Mouse (Mus musculus) ES-E14 (cell line): ENCODE measurements at regions not wholly inside any gene's neighbourhood (a gene's known extent, or its start where the extent isn't known, plus 50 kb on each side); places are given as distances from the start of the nearest gene placed in this dataset.

ENCODE experiments used
- DNase-seq: peaks from one replicate; pipeline ENCODE4 v3.0.0-alpha.2; 2013; ENCODE audit warnings: low read depth, low spot score
- H3K27ac ChIP-seq: 2 replicates; pipeline ENCODE4 v1.5.1; 2012; ENCODE audit warnings: low read depth, mild to moderate bottlenecking, low read length, moderate library complexity, mixed read lengths; ENCODE audit not compliant: poor library complexity, insufficient read depth, severe bottlenecking
- H3K36me3 ChIP-seq: 2 replicates; pipeline ENCODE4 v1.6.1; 2012; ENCODE audit warnings: mild to moderate bottlenecking, low read length, moderate library complexity, mixed read lengths; ENCODE audit not compliant: control insufficient read depth, poor library complexity, insufficient read depth, severe bottlenecking
- H3K4me1 ChIP-seq, 2 experiments: fragments of 150-350 bp in 1 of 2; sonication (generic) in 1 of 2; 2 replicates each; pipeline ENCODE4 v1.6.1; 2012; ENCODE audit warnings: low read length in 2 of 2, mild to moderate bottlenecking in 1 of 2, mixed read lengths in 1 of 2; ENCODE audit not compliant: control insufficient read depth in 2 of 2, insufficient read depth in 2 of 2, poor library complexity in 1 of 2
- H3K4me3 ChIP-seq, 2 experiments: fragments of 150-350 bp in 1 of 2; sonication (generic) in 1 of 2; 2 replicates each; pipeline ENCODE4 v1.5.1; 2012; ENCODE audit warnings: low read length in 2 of 2, low read depth in 1 of 2, mild to moderate bottlenecking in 1 of 2, mixed read lengths in 1 of 2; ENCODE audit not compliant: insufficient read depth in 1 of 2, poor library complexity in 1 of 2, severe bottlenecking in 1 of 2
- H3K9ac ChIP-seq: 2 replicates; pipeline ENCODE4 v1.6.1; 2012; ENCODE audit warnings: low read depth, mild to moderate bottlenecking, low read length, mixed read lengths; ENCODE audit not compliant: poor library complexity, insufficient read depth, severe bottlenecking
- H3K9me3 ChIP-seq: fragments of 150-350 bp; sonication (generic); 2 replicates; pipeline ENCODE4 v1.6.1; 2012; ENCODE audit warnings: low read depth, mild to moderate bottlenecking, low read length; ENCODE audit not compliant: control insufficient read depth, insufficient read depth
- CHD2 ChIP-seq: IDR thresholded peaks from 2 replicates; pipeline ENCODE4 v1.6.1; 2014; ENCODE audit warnings: mild to moderate bottlenecking, low read depth, low read length, inconsistent platforms
- HCFC1 ChIP-seq: IDR thresholded peaks from 2 replicates; pipeline ENCODE4 v1.6.1; 2012; ENCODE audit warnings: low read length, inconsistent platforms, borderline replicate concordance; ENCODE audit not compliant: insufficient read depth
- MAFK ChIP-seq: IDR thresholded peaks from 2 replicates; pipeline ENCODE4 v1.6.1; 2014; ENCODE audit warnings: mild to moderate bottlenecking, low read depth, low read length, inconsistent platforms; ENCODE audit not compliant: insufficient read depth
- ZC3H11A ChIP-seq: IDR thresholded peaks from 2 replicates; pipeline ENCODE4 v1.6.1; 2012; ENCODE audit warnings: low read depth, mild to moderate bottlenecking, inconsistent platforms, low read length, borderline replicate concordance
- ZNF384 ChIP-seq: IDR thresholded peaks from 2 replicates; pipeline ENCODE4 v1.6.1; 2012; ENCODE audit warnings: low read depth, low read length, inconsistent platforms
- in situ Hi-C, 2 experiments: fragments of 600-800 bp; cut with MboI; formaldehyde crosslinking; loops; one replicate each; pipeline ENCODE4 v1.15.1; 2025; ENCODE audit warnings: low sequenced_read_pairs in 2 of 2, inconsistent platforms in 1 of 2; ENCODE audit not compliant: unreplicated experiment in 2 of 2

GRCm38 (mm10) chr7:69946396-69946795 is 420.1 kb downstream of the Nr2f2 start:
- no peak overlapping the region for H3K4me3 ChIP-seq
- in situ Hi-C loops: no loop called here
- no peak for DNase-seq

GRCm38 (mm10) chr7:69941881-69942280 is 424.7 kb downstream of the Nr2f2 start:
- H3K27ac ChIP-seq: no peak overlapping the region
- no peak overlapping the region for H3K4me3 ChIP-seq

More at GRCm38 (mm10) chr7:69946396-69946795, 420.1 kb downstream of the Nr2f2 start:
- no peaks in the 10 kb centered on the region for H3K36me3 ChIP-seq
- no peak overlapping the region for H3K9ac ChIP-seq
- TF ChIP-seq HCFC1 (no peak), MAFK (no peak), ZNF384 (no peak), CHD2 (no peak), ZC3H11A (no peak)
- H3K4me1 ChIP-seq: no peaks in the 10 kb centered on the region
- H3K27ac ChIP-seq: no peak overlapping the region
- H3K9me3 ChIP-seq: no peaks in the 10 kb centered on the region

GRCm38 (mm10) chr7:69925261-69925660 is 441.3 kb downstream of the Nr2f2 start:
- H3K36me3 ChIP-seq: no peaks in the 10 kb centered on the region
- no peak for DNase-seq
- TF ChIP-seq CHD2: no peak
- no peak for TF ChIP-seq ZC3H11A
- no peak for TF ChIP-seq ZNF384
- no peak for TF ChIP-seq MAFK
- TF ChIP-seq HCFC1: no peak
- no peak overlapping the region for H3K9ac ChIP-seq
- H3K27ac ChIP-seq: no peak overlapping the region
- H3K4me3 ChIP-seq: no peak overlapping the region
- in situ Hi-C loops: no loop called here
- H3K4me1 ChIP-seq: no peaks in the 10 kb centered on the region
- H3K9me3 ChIP-seq: no peaks in the 10 kb centered on the region

More at GRCm38 (mm10) chr7:69941881-69942280, 424.7 kb downstream of the Nr2f2 start:
- TF ChIP-seq ZC3H11A (no peak), ZNF384 (no peak), MAFK (no peak), CHD2 (no peak), HCFC1 (no peak)
- DNase-seq: no peak
- H3K9me3 ChIP-seq: no peaks in the 10 kb centered on the region
- no peak overlapping the region for H3K9ac ChIP-seq
- no peaks in the 10 kb centered on the region for H3K4me1 ChIP-seq
- in situ Hi-C loops: no loop called here
- no peaks in the 10 kb centered on the region for H3K36me3 ChIP-seq

- DNase-seq: no peak
- H3K9me3 ChIP-seq: no peaks in the 10 kb centered on the region
- in situ Hi-C loops: no loop called here
- TF ChIP-seq CHD2 (no peak), HCFC1 (no peak), ZC3H11A (no peak), MAFK (no peak)
- no peak overlapping the region for H3K27ac ChIP-seq
- no peak overlapping the region for H3K4me3 ChIP-seq
- H3K4me1 ChIP-seq: no peaks in the 10 kb centered on the region
- H3K9ac ChIP-seq: no peak overlapping the region
- H3K36me3 ChIP-seq: no peaks in the 10 kb centered on the region
These were observed 442.0 kb downstream of the Nr2f2 start for GRCm38 (mm10) chr7:69924551-69924950.

GRCm38 (mm10) chr7:69911760-69912159 is 454.8 kb downstream of the Nr2f2 start:
- Histone ChIP-seq H3K9ac (no peak overlapping the region), H3K9me3 (no peaks in the 10 kb centered on the region), H3K4me3 (no peak overlapping the region), H3K4me1 (no peaks in the 10 kb centered on the region), H3K27ac (no peak overlapping the region), H3K36me3 (no peaks in the 10 kb centered on the region)
- DNase-seq: no peak
- TF ChIP-seq ZNF384 (no peak), MAFK (no peak)
- in situ Hi-C loops: no loop called here
